Mouse (Mus musculus): ENCODE data around the gene Rgs9. TPM values are rescaled to one million over a fixed set of nuclear protein-coding genes. Genes with fewer than 3 reads are reported as not detected.

Rgs9 gene
- total and polyA plus RNA-seq, 2 experiments from 2014 or later, result 14.3 to 30.3 TPM

- DNase-seq (ENCODE audit: low spot score) (peak; percentile 64), ATAC-seq (peak; percentile 40; the same call in 1 of the 2 replicates)
- 57% methylated on average over 7 of the region's 7 CpGs for WGBS
- 0 out of 2 replicates have a peak overlapping the region, but pooled peaks have one; percentile 0 for H3K9ac ChIP-seq (replicated peaks; ENCODE audit: low read length)
- H3K4me3 ChIP-seq (ENCODE audit: low read length), result no peak overlapping the region
- no peak for TF ChIP-seq CTCF (IDR thresholded peaks at IDR 0.05; ENCODE audit: low read depth)
- H3K27ac ChIP-seq, result peak overlapping the region; percentile 54; the same call in 1 of the 2 replicates
- H3K4me1 ChIP-seq (ENCODE audit: insufficient read depth, low read length), result no peaks in the 10 kb centered on the region
- H3K4me2 ChIP-seq (ENCODE audit: low read depth, low read length), result no peak overlapping the region
- H3K9me3 ChIP-seq (ENCODE audit: low read length), result no peaks in the 10 kb centered on the region
- no peaks in the 10 kb centered on the region for H3K27me3 ChIP-seq (ENCODE audit: insufficient read depth, low read length)
- H3K36me3 ChIP-seq (ENCODE audit: insufficient read depth, low read length), result no peaks in the 10 kb centered on the region
Measured at GRCm38 (mm10) chr11:109278186-109278585, 19.7 kb downstream of the Rgs9 start.

GRCm38 (mm10) chr11:109271399-109271798 is 26.5 kb downstream of the Rgs9 start:
- ATAC-seq, result no peak
- WGBS, result 92% methylated on average over 9 of the region's 9 CpGs
- H3K4me3 ChIP-seq (ENCODE audit: low read length), result no peak overlapping the region

GRCm38 (mm10) chr11:109270366-109270765 is 27.6 kb downstream of the Rgs9 start:
- no peak overlapping the region for H3K27ac ChIP-seq
- H3K27me3 ChIP-seq (ENCODE audit: insufficient read depth, low read length), result no peaks in the 10 kb centered on the region

More at GRCm38 (mm10) chr11:109271399-109271798, 26.5 kb downstream of the Rgs9 start:
- H3K4me2 ChIP-seq (ENCODE audit: low read depth, low read length), result no peak overlapping the region
- no peak overlapping the region for H3K9ac ChIP-seq (replicated peaks; ENCODE audit: low read length)
- H3K27ac ChIP-seq, result no peak overlapping the region
- no peaks in the 10 kb centered on the region for H3K36me3 ChIP-seq (ENCODE audit: insufficient read depth, low read length)
- H3K9me3 ChIP-seq (ENCODE audit: low read length), result no peaks in the 10 kb centered on the region
- TF ChIP-seq CTCF (IDR thresholded peaks at IDR 0.05; ENCODE audit: low read depth), result no peak
- no peaks in the 10 kb centered on the region for H3K27me3 ChIP-seq (ENCODE audit: insufficient read depth, low read length)
- H3K4me1 ChIP-seq (ENCODE audit: insufficient read depth, low read length), result no peaks in the 10 kb centered on the region; the same call in 1 of the 2 replicates
- no peak for DNase-seq (ENCODE audit: low spot score)

GRCm38 (mm10) chr11:109269662-109270341 is 28.1 kb downstream of the Rgs9 start:
- H3K27me3 ChIP-seq (ENCODE audit: insufficient read depth, low read length), result no peaks in the 10 kb centered on the region
- H3K9me3 ChIP-seq (ENCODE audit: low read length), result no peaks in the 10 kb centered on the region
- no peak for TF ChIP-seq CTCF (IDR thresholded peaks at IDR 0.05; ENCODE audit: low read depth)
- 45% methylated on average over 16 of the region's 16 CpGs for WGBS
- H3K36me3 ChIP-seq (ENCODE audit: insufficient read depth, low read length), result no peaks in the 10 kb centered on the region
- ATAC-seq (peak; percentile 64; the same call in 1 of the 2 replicates), DNase-seq (ENCODE audit: low spot score) (peak; percentile 62)
- H3K4me2 ChIP-seq (ENCODE audit: low read depth, low read length), result no peak overlapping the region
- H3K4me1 ChIP-seq (ENCODE audit: insufficient read depth, low read length), result no peaks in the 10 kb centered on the region; the same call in 1 of the 2 replicates
- 0 out of 2 replicates have a peak overlapping the region, but pooled peaks have one; percentile 20 for H3K27ac ChIP-seq
- no peak overlapping the region for H3K4me3 ChIP-seq (ENCODE audit: low read length)
- H3K9ac ChIP-seq (replicated peaks; ENCODE audit: low read length), result no peak overlapping the region

More at GRCm38 (mm10) chr11:109270366-109270765, 27.6 kb downstream of the Rgs9 start:
- no peaks in the 10 kb centered on the region for H3K9me3 ChIP-seq (ENCODE audit: low read length)
- WGBS, result 72% methylated on average over 8 of the region's 8 CpGs
- ATAC-seq, result no peak
- no peak for DNase-seq (ENCODE audit: low spot score)
- no peaks in the 10 kb centered on the region for H3K36me3 ChIP-seq (ENCODE audit: insufficient read depth, low read length)
- H3K9ac ChIP-seq (replicated peaks; ENCODE audit: low read length), result no peak overlapping the region
- H3K4me1 ChIP-seq (ENCODE audit: insufficient read depth, low read length), result no peaks in the 10 kb centered on the region; the same call in 1 of the 2 replicates
- no peak overlapping the region for H3K4me2 ChIP-seq (ENCODE audit: low read depth, low read length)
- TF ChIP-seq CTCF (IDR thresholded peaks at IDR 0.05; ENCODE audit: low read depth), result peak; percentile 27; the same call in 1 of the 2 replicates
- no peak overlapping the region for H3K4me3 ChIP-seq (ENCODE audit: low read length)

- Histone ChIP-seq H3K27me3 (ENCODE audit: insufficient read depth, low read length) (no peaks in the 10 kb centered on the region), H3K9me3 (ENCODE audit: low read length) (no peaks in the 10 kb centered on the region), H3K4me3 (ENCODE audit: low read length) (no peak overlapping the region), H3K4me1 (ENCODE audit: insufficient read depth, low read length) (peaks cover 4% of the 10 kb centered on the region), H3K9ac (replicated peaks; ENCODE audit: low read length) (no peak overlapping the region), H3K27ac (0 out of 2 replicates have a peak overlapping the region, but pooled peaks have one; percentile 20), H3K4me2 (ENCODE audit: low read depth, low read length) (no peak overlapping the region), H3K36me3 (ENCODE audit: insufficient read depth, low read length) (no peaks in the 10 kb centered on the region)
- no peak for TF ChIP-seq CTCF (IDR thresholded peaks at IDR 0.05; ENCODE audit: low read depth)
- ATAC-seq (no peak), DNase-seq (ENCODE audit: low spot score) (no peak)
- WGBS, result 59% methylated on average over 5 of the region's 5 CpGs
Measured at GRCm38 (mm10) chr11:109269283-109269661, 28.7 kb downstream of the Rgs9 start.

GRCm38 (mm10) chr11:109266161-109266910 is 31.6 kb downstream of the Rgs9 start:
- no peak overlapping the region for H3K4me2 ChIP-seq (ENCODE audit: low read depth, low read length)
- TF ChIP-seq CTCF (IDR thresholded peaks at IDR 0.05; ENCODE audit: low read depth), result no peak
- peaks cover 4% of the 10 kb centered on the region for H3K4me1 ChIP-seq (ENCODE audit: insufficient read depth, low read length)
- peak; percentile 61 for DNase-seq (ENCODE audit: low spot score)
- no peaks in the 10 kb centered on the region for H3K36me3 ChIP-seq (ENCODE audit: insufficient read depth, low read length)
- H3K27me3 ChIP-seq (ENCODE audit: insufficient read depth, low read length), result no peaks in the 10 kb centered on the region
- H3K27ac ChIP-seq, result no peak overlapping the region
- no peak overlapping the region for H3K9ac ChIP-seq (replicated peaks; ENCODE audit: low read length)
- ATAC-seq, result no peak
- WGBS, result 66% methylated on average over 12 of the region's 12 CpGs
- H3K9me3 ChIP-seq (ENCODE audit: low read length), result no peaks in the 10 kb centered on the region
- no peak overlapping the region for H3K4me3 ChIP-seq (ENCODE audit: low read length)

All from hindbrain, postnatal 0 days (tissue).